Mouse (Mus musculus): Measurements from ENCODE around the gene Mthfs. TPM values are rescaled to one million over a fixed set of nuclear protein-coding genes. Genes with fewer than 3 reads are reported as not detected.
"Not testable (repeated sequence)": the region's sequence is repeated elsewhere in the genome, so short reads cannot be mapped to it uniquely, and the experiment has no call there.

The Mthfs gene
- 10 to 100 TPM; 31.0 to 34.8 TPM for total RNA-seq (2021)

DNA sequence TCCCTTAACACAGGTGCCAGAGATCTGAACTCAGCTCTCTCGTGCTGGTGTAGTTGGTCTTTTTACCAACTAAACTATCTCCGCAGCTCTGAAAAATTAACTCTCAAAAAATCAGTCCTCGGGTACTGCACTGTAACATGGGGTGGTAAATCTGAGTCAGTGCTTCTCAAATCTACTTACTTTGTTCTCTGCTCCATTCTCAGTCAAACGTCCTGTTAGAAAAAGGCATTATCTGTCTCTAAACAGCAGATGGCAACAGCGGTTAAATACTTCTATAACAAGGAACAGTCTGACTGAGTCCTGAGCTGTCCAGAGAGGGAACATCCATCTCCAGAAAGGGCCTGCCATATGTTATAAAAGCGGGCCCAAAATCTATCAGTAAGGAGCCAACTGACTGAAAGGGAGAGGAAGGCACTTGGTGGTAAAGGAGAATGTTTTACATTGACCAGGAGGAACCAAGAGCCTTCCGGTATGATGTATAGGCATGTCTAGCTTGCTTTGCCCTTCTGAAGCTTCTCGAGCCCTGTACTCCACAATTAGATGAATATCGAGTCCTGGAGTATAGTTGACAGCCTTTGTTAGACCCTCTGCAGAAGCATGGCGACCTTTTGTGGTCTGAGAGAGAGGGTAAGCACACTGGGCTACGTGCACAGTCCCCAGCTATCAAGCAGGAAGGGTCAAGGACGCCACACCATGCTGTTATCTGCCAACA, at the start of gene Mthfs:
TSS of gene Mthfs (plus strand) at position 324 of the 712 bp plus-strand sequence.
- DNase-seq, result not testable (repeated sequence)

DNA sequence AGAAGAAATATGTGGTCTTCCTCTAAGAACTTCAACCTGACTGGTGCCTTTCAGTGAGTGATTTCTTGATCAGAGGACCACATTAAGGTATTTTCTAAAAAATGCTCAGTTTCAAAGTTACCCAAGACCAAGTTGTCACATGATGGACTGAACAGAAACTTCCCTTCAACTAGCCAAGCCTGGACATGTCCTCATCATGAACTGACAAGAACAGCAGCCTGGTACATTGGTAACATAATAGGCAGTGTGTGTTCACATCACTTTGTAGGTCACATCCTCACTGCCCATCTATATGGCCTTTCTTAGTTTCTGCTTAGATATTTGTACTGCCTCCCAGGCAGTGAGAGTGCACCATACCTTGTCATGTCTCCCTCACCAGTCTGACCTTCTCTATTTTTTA, 37.9 kb upstream of the Mthfs start:
- DNase-seq, result not testable (repeated sequence)

DNA sequence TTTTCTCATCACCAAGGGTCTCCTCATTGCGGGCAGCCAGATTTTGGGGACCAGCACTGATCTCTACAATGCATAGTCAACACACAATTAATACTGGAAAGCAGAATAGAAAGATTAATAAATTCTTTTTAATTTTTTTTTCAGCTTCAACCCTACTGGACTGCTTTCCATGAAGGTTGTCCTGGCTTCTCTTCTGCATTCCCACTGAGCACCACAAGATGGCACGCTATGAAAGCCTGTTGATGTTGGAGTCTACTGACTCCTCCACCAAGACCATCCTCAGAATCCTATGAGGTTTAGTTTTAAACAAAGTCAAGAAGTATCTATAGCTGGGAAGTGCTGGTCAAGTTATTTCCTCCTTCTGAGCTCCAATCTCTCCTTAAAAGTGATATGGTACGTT, 31.6 kb upstream of the Mthfs start:
- peak; percentile 50 to 66 for DNase-seq

DNA sequence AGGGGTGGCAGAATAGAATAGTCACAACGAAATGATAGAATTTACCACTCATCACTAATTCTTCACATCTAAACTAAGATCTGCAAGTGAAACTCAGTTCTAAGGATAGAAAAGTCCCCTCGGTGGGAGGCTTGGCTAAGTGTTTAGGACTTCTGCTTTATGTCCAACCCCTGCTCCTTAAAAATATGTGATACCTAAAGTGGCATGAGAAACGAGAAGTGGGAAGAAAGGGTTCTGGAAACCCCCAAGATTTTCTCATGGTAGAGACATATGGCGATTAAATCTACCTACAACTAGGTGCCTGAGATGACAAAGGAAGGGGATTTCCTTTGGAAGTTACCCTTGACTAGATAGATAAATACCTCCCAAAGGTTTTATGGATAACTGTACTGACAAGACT, 31.0 kb upstream of the Mthfs start:
- DNase-seq, result not testable (repeated sequence)

DNA sequence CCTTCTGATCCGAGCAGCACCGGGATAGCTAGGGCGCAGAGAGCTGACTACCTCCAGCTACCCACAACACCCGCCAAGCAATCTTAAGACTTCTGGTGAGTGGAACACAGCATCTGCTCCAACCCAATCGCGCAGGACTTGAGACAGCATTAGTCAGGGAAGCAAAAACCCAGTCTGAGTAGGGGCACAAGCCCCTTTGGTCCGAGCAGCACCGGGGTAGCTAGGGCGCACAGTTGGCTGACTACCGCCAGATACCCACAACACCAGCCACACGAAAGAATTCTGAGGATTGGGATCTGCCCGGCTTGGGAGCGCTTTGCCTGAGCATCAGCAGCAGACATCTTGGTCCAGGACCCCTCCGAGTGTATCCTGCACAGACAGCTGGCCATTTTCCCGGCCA, 23.5 kb upstream of the Mthfs start:
- not testable (repeated sequence) for DNase-seq

DNA sequence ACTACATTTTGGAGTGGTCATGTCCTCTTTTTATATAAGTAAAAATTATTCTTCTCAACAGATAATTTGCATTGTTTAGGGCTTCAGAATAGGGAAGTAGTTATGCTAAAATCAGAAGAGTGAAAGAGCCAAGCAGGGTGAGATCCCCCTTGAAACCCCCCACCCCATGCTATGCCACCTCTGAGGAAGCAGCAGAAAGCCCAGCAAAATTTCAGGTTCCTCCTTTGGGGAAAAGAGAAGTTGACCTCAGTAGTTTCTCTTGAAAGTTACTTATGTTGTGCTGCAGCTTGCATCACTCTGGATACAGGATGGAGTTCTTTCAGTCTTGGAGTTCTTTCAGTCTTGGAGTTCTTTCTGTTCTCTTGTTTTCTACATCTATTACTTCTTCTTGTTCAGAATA, 15.0 kb upstream of the Mthfs start:
- not testable (repeated sequence) for DNase-seq

DNA sequence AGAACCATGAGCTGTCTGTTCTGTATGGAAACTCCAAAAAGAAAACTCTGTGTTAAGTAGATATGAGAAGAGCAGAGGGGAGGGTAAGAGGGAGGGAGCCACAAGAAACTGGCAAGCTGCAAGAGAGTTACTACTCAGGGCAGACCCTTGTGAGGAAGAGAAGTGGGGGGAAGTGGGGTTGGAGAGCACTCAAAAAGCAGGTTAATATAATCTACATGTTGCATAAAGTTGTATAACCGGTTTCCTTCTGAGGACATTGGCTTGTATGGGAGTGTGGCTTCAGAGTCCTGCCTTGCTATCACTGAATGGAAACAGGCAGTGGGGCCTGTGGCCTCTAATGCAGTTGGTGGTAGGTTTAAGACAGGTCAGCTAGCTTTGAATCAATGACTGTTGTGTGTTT, 13.0 kb upstream of the Mthfs start:
- not testable (repeated sequence) for DNase-seq

DNA sequence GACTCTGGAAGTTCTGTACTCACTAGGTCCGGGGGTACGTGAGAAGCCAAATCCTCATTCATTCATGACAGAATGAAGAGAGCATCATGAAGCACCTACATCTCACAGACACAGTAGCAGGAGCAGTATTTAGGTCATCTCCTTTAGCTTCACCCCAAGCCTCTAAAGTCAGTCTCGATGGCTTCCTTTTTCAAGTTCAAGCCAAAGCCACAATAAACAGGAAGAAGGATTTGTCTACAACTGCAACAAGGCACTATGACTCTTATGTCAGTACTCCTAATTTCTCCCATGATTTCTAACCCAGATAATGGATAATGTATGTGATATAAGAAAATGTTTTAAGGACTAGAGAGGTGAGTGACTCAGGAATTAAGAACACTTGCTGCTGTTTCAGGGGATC, 12.1 kb upstream of the Mthfs start:
- DNase-seq, result not testable (repeated sequence)

DNA sequence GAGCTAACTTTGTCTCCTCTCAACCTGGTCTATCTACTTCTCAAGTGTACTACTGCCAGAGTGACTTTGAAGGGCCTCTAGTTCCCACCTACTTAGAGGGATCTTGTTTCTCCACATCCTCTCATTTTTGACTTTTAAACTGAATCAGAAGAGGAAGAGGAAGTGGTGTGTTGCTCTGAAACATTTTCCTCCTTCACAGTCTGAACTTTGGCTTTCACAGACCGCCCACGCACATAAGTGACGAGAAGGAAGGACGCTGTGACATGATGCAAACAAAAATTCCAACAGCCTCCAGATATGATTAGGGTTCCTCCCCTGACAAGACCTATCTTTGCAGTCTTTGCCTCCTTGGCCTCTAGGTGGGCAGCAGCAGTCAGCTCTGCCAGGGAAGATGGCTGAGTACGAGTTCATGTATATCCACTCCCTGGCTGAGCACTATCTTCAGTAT, 11.5 kb upstream of the Mthfs start, which contains the start of the genes Bcl2a1b and Gm29094:
TSS of gene Bcl2a1b (plus strand) at position 241 of the 448 bp plus-strand sequence.
TSS of gene Gm29094 (plus strand) at position 411 of the 448 bp plus-strand sequence.
- DNase-seq, result not testable (repeated sequence)

DNA sequence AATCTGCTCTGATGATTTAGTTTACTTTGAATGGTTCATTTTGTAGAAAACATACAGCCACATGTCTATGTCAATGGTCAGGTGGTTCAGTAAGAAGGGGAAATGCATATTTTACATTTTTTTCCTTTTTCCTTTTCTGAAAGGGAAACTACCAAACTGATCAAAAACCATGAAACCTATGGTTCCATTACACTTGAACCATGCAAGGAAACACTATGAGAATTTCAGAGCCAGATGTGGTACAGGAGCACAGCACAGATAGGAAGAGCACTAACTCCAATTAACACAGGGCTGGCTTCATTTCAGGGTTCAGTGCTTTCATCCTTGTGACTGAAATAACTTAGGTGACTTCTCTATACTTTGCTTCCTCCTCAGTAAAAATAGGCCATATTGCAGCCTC, 8.2 kb upstream of the Mthfs start:
- DNase-seq, result not testable (repeated sequence)

DNA sequence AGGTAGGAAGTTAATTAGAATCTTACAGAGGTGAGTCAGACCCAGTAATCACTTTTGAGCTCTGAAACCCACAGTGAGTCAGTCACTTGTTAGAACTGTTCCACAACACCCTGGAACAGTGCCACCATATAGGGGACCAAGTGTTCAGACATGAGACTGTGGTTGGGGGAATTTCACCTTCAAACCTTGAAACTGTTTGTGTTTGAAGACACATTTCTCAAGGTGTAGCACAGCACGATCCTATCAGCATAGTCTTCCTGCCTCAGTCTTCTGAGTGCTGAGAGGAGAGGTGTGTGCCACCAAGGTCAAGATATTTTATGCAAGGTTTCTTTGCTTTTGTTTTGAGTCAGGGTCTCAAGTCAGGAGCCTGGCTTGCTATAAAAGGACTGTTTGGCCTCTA, 1.5 kb upstream of the Mthfs start:
- not testable (repeated sequence) for DNase-seq

DNA sequence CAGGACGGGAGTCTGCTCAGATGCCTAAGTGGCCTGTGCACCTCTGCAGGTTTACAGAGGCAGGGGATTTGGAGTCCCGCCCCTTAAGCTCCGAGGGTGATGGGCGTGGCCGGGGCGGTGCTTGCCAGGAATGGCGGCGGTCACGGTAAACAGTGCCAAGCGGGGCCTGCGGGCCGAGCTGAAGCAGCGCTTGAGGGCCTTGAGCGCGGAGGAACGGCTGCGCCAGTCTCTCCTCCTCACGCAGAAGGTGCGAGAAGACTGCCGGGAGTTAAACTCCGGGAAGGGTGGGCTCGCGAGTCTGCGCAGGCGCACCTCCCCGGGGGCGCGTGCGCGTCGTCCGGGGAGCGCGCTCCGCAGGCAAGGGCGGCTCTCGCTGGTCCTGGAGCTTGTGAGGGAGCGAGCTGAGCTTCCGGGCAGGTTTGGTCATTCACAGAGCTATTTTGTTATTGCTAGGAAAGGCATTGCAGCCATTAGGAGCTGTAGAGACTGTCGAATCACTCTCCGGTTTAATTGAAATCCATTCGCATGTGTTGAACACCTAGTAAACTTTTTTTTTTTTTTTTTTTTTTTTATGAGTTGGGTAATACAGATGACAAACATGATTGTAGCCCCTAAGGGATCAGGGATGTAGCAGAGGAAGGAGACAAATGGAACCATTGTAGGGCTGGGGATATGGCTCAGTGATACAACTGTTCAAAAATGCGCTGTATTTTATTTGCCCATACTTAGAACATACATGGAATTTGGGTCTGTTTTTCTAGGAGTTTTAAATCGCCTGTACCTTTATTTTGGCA, 786 bp downstream of the Mthfs start:
- peak; percentile 93 to 96 for DNase-seq

DNA sequence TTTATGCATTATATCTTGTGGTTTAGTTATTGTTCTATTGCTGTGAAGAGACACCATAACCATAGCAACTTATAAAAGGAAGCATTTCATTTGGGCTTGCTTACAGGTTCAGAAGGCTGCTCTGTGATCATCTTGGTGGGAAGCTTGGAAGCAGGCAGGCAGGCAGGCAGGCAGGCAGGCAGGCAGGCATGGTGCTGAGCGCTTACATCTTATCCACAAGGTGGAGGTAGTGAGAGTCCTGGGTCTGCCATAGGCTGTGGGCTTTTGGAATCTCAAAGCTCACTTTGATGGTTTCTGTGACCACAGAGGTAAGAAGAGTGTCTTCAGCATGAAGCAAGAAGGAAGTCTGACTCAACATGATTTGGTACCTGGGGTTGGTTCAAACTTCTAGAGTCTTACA, 2.0 kb downstream of the Mthfs start:
- not testable (repeated sequence) for DNase-seq

DNA sequence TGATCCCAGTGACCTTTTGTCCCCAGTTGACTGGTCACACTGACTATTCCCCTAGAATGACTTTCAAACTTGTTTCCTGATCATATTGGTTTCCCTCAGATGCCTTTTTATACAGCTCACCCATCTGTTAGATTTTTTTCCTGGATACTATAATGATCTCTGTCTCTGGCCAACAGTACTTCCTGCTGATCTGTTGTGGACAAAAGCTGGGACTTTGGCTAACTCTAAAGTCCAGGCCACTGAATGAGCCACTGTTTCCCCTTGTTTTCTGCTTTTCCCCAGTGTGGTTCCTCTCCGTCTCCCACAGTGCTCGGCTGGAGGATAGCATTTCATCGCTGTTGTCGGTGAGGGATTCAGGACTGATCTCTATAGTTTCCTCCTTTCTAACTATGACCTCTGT, 7.7 kb downstream of the Mthfs start:
- not testable (repeated sequence) for DNase-seq

DNA sequence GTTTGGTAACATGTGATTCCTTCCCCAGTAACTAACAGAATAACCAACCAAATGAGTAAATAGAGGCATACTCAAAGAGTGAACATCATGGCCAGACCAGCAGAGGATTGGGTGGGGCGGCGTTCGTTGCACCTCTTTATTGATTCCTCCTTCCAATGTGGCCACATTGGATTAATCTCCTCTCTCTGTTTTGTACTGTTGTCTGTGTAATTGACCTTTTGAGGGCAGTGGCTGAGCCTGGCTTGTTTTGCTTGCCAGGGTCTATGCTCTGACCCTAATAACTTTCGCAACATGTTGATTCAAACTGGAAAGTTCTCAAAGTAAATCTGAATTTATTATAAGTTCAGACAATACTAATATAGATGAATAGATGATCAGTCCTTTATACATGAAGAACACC, 9.2 kb downstream of the Mthfs start:
- DNase-seq, result not testable (repeated sequence)

DNA sequence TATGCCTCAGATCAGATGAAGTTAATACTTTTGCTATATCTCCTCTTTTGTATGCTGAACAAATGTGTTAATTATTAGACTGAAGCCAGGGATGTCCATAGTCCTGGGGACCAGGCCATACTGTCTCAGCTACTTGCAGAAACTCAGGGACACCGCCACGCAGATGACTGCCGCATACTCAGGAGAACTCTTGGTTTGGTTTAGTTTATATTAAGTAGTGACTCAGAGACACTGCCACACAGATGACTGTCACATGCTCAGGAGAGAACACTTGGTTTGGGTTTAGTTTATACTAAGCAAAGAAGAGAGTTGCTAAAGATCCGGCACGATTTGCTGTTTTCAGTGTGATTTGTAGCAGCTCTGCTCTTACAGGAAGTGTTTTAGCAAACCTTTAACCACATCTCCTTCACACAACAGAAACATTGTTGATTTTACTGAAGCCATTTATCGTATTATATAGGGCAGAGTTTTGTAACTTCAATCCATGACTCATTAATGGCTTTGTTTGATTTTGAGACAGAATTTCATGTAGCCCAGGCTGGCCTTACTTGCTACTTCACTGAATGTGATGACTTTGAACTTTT, 10.3 kb downstream of the Mthfs start:
- DNase-seq, result not testable (repeated sequence)

DNA sequence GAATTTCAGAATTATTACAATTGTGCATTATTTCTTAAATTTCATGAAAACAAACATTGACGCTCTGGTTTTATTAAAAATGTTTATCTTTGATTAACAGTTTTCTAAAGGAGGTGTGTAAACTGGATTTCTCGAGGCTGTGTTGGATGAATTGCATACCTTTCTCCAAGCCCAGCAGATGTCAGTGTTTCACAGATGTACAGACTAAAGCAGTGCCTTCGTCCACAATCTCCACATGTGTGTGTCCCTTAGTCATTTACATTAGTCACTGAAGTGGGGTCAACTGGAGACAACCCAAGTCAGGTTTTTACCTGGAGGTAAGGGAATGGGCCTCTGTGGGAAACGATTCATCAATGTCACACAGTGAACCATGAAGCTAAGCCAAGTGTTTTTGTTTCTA, 15.6 kb downstream of the Mthfs start:
- DNase-seq, result no peak

DNA sequence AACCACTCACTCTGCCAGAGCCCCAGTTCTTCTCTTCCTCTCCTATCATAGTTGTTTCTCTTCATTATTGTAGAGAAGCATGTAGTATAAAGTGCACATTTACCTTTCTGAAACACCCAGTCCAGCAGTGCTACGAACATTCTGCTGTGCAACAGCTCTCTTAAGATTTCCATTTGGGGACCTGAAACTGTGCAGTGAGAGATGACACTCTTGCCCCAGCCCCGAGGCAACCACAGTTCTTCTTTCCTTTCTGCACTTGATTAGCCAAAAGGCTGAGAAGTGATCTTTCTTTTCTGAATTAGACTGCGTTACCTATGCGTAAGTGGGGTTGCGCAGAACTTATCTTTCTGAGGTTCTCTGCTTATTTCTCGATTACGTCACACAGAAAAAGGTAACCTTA, 17.6 kb downstream of the Mthfs start:
- DNase-seq, result no peak

DNA sequence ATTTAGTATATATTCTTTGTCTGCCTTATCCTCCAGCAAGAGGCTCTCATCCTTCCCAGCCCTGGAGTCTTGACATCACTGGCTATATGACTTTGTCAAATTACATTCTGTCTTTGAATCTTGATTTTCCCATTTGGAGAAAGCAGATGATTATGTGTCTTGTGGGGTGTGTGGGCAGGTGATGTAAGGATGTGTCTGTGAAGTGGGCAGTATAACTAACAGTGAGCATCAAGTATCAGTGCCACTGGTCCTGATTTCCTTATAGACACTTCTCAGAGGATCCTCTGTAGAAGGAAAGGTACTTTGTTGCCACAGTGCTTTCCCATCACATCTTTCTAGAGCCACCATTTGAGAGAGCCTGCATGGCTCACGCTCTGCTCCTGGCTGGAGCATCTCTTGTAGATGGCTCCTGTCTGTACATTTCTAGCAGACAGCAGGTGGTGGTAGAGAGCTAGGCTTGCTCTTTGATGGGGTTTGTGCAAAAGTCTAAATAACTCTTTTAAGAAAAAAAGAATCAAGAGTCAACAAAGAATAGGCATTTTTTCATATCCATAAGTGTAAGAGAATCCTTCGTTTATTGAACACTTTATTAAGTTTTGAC, 20.5 kb downstream of the Mthfs start:
- DNase-seq, result peak; percentile 30 to 44

DNA sequence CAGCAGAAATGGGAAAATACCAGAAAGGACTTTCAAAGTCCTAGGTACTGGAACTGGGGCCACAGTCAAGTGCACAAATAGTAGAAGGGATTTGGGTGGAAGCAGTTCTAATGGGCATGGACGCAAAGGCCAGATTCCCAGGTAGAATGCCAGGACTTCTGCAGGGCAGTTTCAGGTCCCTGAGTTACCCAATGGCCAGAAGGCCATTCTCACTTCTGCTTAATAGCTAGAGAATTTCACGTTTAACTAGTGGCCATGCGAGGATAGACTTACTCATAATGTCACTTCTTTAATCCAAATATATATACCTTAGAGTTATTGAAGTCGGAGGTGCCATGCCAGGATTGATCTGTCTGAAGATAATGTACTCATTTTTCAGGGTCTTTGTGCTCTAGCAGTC, 26.7 kb downstream of the Mthfs start:
- not testable (repeated sequence) for DNase-seq

DNA sequence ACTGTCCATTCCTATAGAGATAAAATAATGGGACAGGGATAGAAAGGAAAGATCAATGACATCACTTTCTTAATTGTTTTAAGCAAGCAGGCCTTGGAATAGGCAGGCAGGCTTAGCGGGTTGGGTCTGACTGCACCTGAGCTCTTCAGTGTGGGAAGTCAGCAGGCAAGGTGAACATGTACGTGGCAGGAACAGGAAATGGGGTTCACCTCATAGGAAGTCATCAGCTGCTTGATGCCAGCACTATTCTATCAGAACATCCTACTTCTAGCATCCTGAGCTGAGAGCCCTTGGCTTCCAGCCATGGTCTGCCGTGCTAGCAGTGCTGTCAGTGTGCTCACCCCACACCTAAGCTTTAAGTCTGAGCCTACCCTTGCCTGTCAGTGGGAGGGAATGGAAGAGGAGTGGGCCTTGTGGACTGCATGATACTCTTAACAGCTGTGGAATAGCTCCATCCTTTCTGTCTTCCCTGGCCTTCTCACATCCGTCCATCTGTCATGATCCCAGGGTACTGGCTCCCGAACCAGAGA, 28.6 kb downstream of the Mthfs start:
- not testable (repeated sequence) for DNase-seq

DNA sequence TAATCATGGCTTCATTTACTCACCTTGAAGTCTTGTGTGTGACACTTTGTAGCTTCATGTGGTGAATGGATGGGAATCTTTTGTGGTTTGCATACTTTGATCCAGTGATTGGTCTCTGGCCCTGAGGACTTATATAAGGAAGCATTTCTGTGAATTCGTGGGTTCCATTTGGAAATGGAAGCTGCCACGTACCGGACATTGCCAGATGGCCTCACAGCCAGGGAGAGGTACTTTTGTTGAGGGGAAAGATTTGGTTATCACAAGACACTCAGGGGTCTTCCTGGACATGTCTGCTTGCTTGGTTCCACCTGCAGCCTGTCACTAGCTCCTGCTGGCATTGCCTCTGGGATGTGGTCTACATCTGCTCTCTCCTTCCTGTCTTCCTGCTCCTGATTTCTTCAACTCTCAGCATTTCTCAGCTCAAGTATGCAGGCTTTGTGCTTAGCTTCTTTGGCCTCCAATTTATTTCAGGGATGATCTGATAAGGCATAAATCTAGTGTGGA, 30.1 kb downstream of the Mthfs start:
- not testable (repeated sequence) for DNase-seq
